Mouse (Mus musculus) neural tube, embryonic 14.5 days (tissue): ENCODE data around the gene Kif24. TPM values are rescaled to one million over a fixed set of nuclear protein-coding genes. Genes with fewer than 3 reads are reported as not detected.

ENCODE experiments used
- polyA plus RNA-seq: library from polyadenylated mRNA; unstranded; fragments of >200 nt; fragmentation: Nextera tagmentation; extraction: Ambion mirVana; gene quantifications from 2 replicates; pipeline ENCODE4 v1.2.1, GENCODE M21; 2014

Kif24 gene
- polyA plus RNA-seq, 1 experiment from 2014 or later = 2.3 TPM

Other genes with a start within 250 kb of the Kif24 start
- 41.2 and 51.2 TPM in 2 replicates for gene Ubap2, start 189.7 kb downstream of the Kif24 start, polyA plus RNA-seq
- gene Dcaf12, start 150.0 kb downstream of the Kif24 start, polyA plus RNA-seq = 57.4 and 67.5 TPM in 2 replicates
- 66.8 and 76.3 TPM in 2 replicates for gene Ubap1, start 115.9 kb downstream of the Kif24 start, polyA plus RNA-seq
- gene Nudt2, start 264 bp upstream of the Kif24 start, polyA plus RNA-seq = 60.8 and 78.5 TPM in 2 replicates
- 8.0 and 8.6 TPM in 2 replicates for gene AI464131, start 38.2 kb upstream of the Kif24 start, polyA plus RNA-seq
- gene 1110017D15Rik, start 52.4 kb upstream of the Kif24 start, polyA plus RNA-seq = 5.3 and 13.7 TPM in 2 replicates
- 18.8 and 23.5 TPM in 2 replicates for gene Fam219a, start 104.7 kb upstream of the Kif24 start, polyA plus RNA-seq
- 1.7 and 1.9 TPM in 2 replicates for gene Dnaic1, start 104.9 kb upstream of the Kif24 start, polyA plus RNA-seq
- 109 and 134 TPM in 2 replicates for gene Enho, start 175.4 kb upstream of the Kif24 start, polyA plus RNA-seq
- gene Cntfr, start 232.2 kb upstream of the Kif24 start, polyA plus RNA-seq = 15.6 and 19.9 TPM in 2 replicates
- gene Il11ra1, start 235.1 kb upstream of the Kif24 start, polyA plus RNA-seq = 26.2 and 47.2 TPM in 2 replicates
- 61.3 and 65.5 TPM in 2 replicates for gene Rpp25l, start 248.6 kb upstream of the Kif24 start, polyA plus RNA-seq